Mouse (Mus musculus) brain, embryonic 14.5 days (tissue): Measurements from ENCODE around the gene R3hcc1l.

Experiments used
- CTCF ChIP-seq: fragments of 200-500 bp; IDR thresholded peaks from 2 replicates; pipeline ENCODE4 v1.5.1; 2012; ENCODE audit warnings: inconsistent platforms, mild to moderate bottlenecking, moderate library complexity, borderline replicate concordance; ENCODE audit not compliant: insufficient read depth, insufficient read length; ENCODE audit errors: extremely low read depth
- POLR2A ChIP-seq: fragments of 200-500 bp; IDR thresholded peaks from 2 replicates; pipeline ENCODE4 v1.6.1; 2012; ENCODE audit warnings: mild to moderate bottlenecking, inconsistent platforms, borderline replicate concordance; ENCODE audit not compliant: poor library complexity, insufficient read depth, insufficient read length, severe bottlenecking; ENCODE audit errors: extremely low read depth

GRCm38 (mm10) chr19:42576856-42577255 is 58.3 kb downstream of the R3hcc1l start:
- TF ChIP-seq CTCF (no peak), POLR2A (no peak)
